Mouse (Mus musculus) embryonic facial prominence, embryonic 14.5 days (tissue): Measurements from ENCODE around the gene Olfr356. TPM values are rescaled to one million over a fixed set of nuclear protein-coding genes. Genes with fewer than 3 reads are reported as not detected.

Source experiments
- ATAC-seq: fragments of 200-750 bp; cut with Nextera tagmentation; 2 replicates; pipeline ENCODE4 v1.8.0; 2017; ENCODE audit warnings: low read depth, moderate number of reproducible peaks, moderate TSS enrichment
- DNase-seq: peaks from one replicate; pipeline ENCODE4 v3.0.0-alpha.2; 2015; ENCODE audit warnings: low spot score
- H3K27ac ChIP-seq: fragments of 300-500 bp; sonication (generic); replicated peaks from 2 replicates; pipeline ENCODE4 v1.5.1; 2014; ENCODE audit warnings: low read depth, mild to moderate bottlenecking, low read length, moderate library complexity
- H3K27me3 ChIP-seq: fragments of 300-500 bp; sonication (generic); replicated peaks from 2 replicates; pipeline ENCODE4 v1.6.1; 2014; ENCODE audit warnings: low read length; ENCODE audit not compliant: control insufficient read depth, insufficient read depth
- H3K36me3 ChIP-seq: fragments of 300-500 bp; sonication (generic); 2 replicates; pipeline ENCODE4 v1.6.1; 2014; ENCODE audit warnings: low read length, mixed read lengths; ENCODE audit not compliant: control insufficient read depth, insufficient read depth
- H3K4me1 ChIP-seq: fragments of 300-500 bp; sonication (generic); 2 replicates; pipeline ENCODE4 v1.6.1; 2014; ENCODE audit warnings: antibody characterized with exemption, low read length; ENCODE audit not compliant: control insufficient read depth, insufficient read depth
- H3K4me2 ChIP-seq: fragments of 300-500 bp; sonication (generic); 2 replicates; pipeline ENCODE4 v1.6.1; 2014; ENCODE audit warnings: low read depth, mild to moderate bottlenecking, low read length, moderate library complexity, mixed read lengths
- H3K4me3 ChIP-seq: fragments of 300-500 bp; sonication (generic); 2 replicates; pipeline ENCODE4 v1.5.1; 2014; ENCODE audit warnings: low read depth, mild to moderate bottlenecking, low read length
- H3K9ac ChIP-seq: fragments of 300-500 bp; sonication (generic); 2 replicates; pipeline ENCODE4 v1.6.1; 2014; ENCODE audit warnings: low read depth, mild to moderate bottlenecking, low read length, moderate library complexity, mixed read lengths
- H3K9me3 ChIP-seq: fragments of 300-500 bp; sonication (generic); 2 replicates; pipeline ENCODE4 v1.6.1; 2016; ENCODE audit warnings: low read length; ENCODE audit not compliant: control insufficient read depth
- WGBS: fragments of 180-500 bp; shearing (Covaris S2); extraction: QIAGEN DNeasy Blood & Tissue Kit; methylation state at CpG from one replicate; pipeline ENCODE4 v1.1.7; 2014; 5-methylcytosine and 5-hydroxymethylcytosine counted together
- polyA plus RNA-seq: library from polyadenylated mRNA; unstranded; fragments of >200 nt; fragmentation: Nextera tagmentation; extraction: Ambion mirVana; gene quantifications from 2 replicates; pipeline ENCODE4 v1.2.1, GENCODE M21; 2014

The Olfr356 gene
- not detected in 2 replicates for polyA plus RNA-seq

DNA sequence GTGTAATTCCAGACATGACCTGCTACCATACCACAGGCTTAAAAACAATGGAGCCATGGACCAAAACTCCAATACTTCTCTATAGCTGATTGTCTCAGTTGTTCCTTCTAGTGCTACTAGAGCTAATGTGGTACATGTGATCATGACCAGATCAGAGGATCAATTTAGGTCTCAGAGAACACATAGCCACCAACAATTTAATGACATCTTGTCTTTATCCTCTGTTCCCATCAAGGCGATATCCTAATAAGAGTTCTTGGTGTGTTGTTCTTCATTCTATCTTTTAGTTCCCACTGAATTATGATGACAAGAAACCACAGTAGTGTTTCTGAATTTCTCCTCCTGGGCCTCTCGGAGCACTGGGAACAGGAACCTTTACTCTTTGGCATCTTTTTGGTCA is at the start of gene Olfr356:
TSS of gene Olfr356 (plus strand) at position 301 of the 400 bp plus-strand sequence.
- DNase-seq = no peak
- H3K4me1 ChIP-seq = no peaks in the 10 kb centered on the region
- no peaks in the 10 kb centered on the region for H3K36me3 ChIP-seq
- ATAC-seq = no peak
- H3K27ac ChIP-seq = no peak within 1 kb of the TSS
- no peak within 1 kb of the TSS for H3K9ac ChIP-seq
- H3K27me3 ChIP-seq = no peaks in the 10 kb centered on the region
- H3K4me2 ChIP-seq = no peak within 1 kb of the TSS
- H3K9me3 ChIP-seq = no peaks in the 10 kb centered on the region; the same call in 1 of the 2 replicates
- 79% methylated on average over 2 of the region's 2 CpGs for WGBS
- no peak within 1 kb of the TSS for H3K4me3 ChIP-seq

DNA sequence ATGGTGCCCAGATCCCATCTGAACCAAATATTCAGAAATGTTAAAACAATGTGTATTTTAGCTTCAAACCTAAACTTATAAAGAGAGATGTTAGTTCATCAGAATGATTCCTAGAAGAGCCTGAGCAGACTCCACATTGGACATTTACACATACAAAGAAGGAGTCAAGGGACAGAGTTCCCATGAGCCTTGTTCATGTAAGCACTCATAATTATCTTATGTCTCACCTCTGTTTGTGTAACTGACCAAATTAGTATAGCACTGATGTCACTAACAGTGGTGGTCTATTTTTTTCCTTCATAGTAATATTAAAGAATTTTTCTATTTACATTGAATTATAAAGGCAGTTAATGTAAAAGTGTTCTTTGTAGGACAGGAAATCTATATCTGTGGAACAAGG is 44.1 kb upstream of the Olfr356 start, which contains the start of gene Olfr353:
TSS of gene Olfr353 (minus strand) at position 101 of the 400 bp plus-strand sequence.
- DNase-seq (no peak), ATAC-seq (no peak)
- Histone ChIP-seq H3K4me2 (no peak within 1 kb of the TSS), H3K9ac (no peak within 1 kb of the TSS), H3K36me3 (no peaks in the 10 kb centered on the region), H3K4me3 (no peak within 1 kb of the TSS), H3K9me3 (0 out of 2 replicates have a peak, but pooled peaks cover 4% of the 10 kb centered on the region), H3K27me3 (no peaks in the 10 kb centered on the region), H3K27ac (no peak within 1 kb of the TSS), H3K4me1 (no peaks in the 10 kb centered on the region)

DNA sequence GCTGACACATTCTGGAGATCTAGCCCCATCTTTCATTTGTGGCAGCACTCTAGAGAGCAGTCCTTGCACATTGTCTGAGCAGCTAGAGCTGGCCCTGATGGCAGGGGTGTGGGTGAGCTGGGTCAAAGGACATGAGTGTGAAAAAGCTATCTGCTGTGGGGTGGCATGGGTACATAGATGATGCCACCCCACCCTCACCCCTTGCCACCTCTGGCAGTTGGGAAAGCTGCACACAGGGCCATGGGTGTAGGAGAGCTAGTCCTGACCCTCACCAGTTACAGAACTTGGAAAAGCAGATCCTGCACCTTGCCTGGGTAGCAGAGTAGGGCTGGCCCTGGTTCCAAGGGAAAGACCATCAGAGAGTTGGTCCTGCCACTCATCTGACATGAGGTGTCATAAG is 39.8 kb upstream of the Olfr356 start:
- no peak for ATAC-seq
- Histone ChIP-seq H3K4me1 (no peaks in the 10 kb centered on the region), H3K27ac (no peak overlapping the region), H3K9me3 (0 out of 2 replicates have a peak, but pooled peaks cover 4% of the 10 kb centered on the region), H3K27me3 (no peaks in the 10 kb centered on the region), H3K9ac (no peak overlapping the region), H3K4me3 (no peak overlapping the region), H3K4me2 (no peak overlapping the region), H3K36me3 (no peaks in the 10 kb centered on the region)
- no peak for DNase-seq

DNA sequence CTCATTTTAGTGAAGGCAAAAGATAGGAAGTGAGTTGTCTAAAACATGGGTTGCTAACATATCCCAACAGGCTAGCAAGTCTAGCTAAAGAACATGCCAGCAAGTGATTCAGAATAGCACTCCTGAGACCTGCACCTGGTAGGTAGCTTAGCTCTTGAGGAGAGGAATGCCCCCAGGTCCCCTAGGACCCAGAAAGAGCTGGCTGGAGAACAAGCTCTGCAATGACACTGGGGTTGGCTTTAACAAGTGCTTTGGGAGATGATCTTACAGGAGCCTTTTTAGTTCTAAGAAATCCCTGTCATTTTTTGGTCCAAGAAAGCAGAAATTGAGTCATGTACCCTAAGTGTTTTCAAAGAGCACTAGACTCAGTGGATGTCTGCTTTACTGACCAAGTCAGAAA is 31.5 kb upstream of the Olfr356 start, which contains the start of gene Olfr354:
TSS of gene Olfr354 (plus strand) at position 301 of the 400 bp plus-strand sequence.
- Histone ChIP-seq H3K9ac (no peak within 1 kb of the TSS), H3K4me2 (no peak within 1 kb of the TSS), H3K27me3 (no peaks in the 10 kb centered on the region), H3K4me3 (no peak within 1 kb of the TSS), H3K4me1 (no peaks in the 10 kb centered on the region), H3K9me3 (no peaks in the 10 kb centered on the region), H3K36me3 (no peaks in the 10 kb centered on the region), H3K27ac (no peak within 1 kb of the TSS)
- DNase-seq = no peak
- no peak for ATAC-seq

DNA sequence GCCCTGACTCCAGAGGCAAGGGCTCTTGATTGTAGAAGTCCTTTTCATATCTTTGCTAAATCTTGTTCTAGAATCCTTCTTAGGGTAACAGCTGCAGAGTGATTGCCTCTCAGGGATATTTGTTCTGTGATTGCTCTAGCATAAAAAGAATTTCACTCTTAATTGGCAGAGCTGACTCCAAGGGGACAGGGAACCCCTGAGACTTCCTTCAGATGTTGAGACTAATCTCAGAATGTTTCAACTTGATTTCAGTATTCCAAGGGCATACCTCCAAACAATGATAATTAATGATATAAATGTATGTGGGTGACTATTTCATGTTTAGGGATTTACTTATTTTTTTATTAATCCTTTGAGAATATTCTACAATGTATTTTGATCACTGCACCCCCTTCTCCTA is 8.1 kb upstream of the Olfr356 start, which contains the start of gene Olfr355:
TSS of gene Olfr355 (minus strand) at position 101 of the 400 bp plus-strand sequence.
- DNase-seq (no peak), ATAC-seq (no peak)
- Histone ChIP-seq H3K9ac (no peak within 1 kb of the TSS), H3K27ac (no peak within 1 kb of the TSS), H3K9me3 (0 out of 2 replicates have a peak, but pooled peaks cover 3% of the 10 kb centered on the region), H3K4me2 (no peak within 1 kb of the TSS), H3K36me3 (no peaks in the 10 kb centered on the region), H3K27me3 (no peaks in the 10 kb centered on the region), H3K4me3 (no peak within 1 kb of the TSS), H3K4me1 (no peaks in the 10 kb centered on the region)

Other genes starting within 250 kb of the Olfr356 start
- gene Olfr347, start 205.2 kb upstream of the Olfr356 start, polyA plus RNA-seq = not detected in 2 replicates
- gene Olfr348, start 152.8 kb upstream of the Olfr356 start, polyA plus RNA-seq = not detected in 2 replicates
- gene Olfr50, start 146.6 kb upstream of the Olfr356 start, polyA plus RNA-seq = 0.09 and 0.25 TPM in 2 replicates
- gene Olfr3, start 120.1 kb upstream of the Olfr356 start, polyA plus RNA-seq = not detected in 2 replicates
- not detected in 2 replicates for gene Olfr350, start 90.8 kb upstream of the Olfr356 start, polyA plus RNA-seq
- gene Olfr351, start 74.5 kb upstream of the Olfr356 start, polyA plus RNA-seq = not detected in 2 replicates
- gene Olfr352, start 68.7 kb upstream of the Olfr356 start, polyA plus RNA-seq = not detected in 2 replicates
- gene Olfr353, start 44.2 kb upstream of the Olfr356 start, polyA plus RNA-seq = not detected in 2 replicates
- gene Olfr354, start 31.4 kb upstream of the Olfr356 start, polyA plus RNA-seq = not detected in 2 replicates
- not detected in 2 replicates for gene Olfr355, start 8.2 kb upstream of the Olfr356 start, polyA plus RNA-seq
- gene Olfr357, start 56.7 kb downstream of the Olfr356 start, polyA plus RNA-seq = not detected in 2 replicates
- gene Olfr358, start 72.2 kb downstream of the Olfr356 start, polyA plus RNA-seq = 0.06 TPM in 1 of 2 replicates, not detected in the other
- gene Olfr360, start 128.6 kb downstream of the Olfr356 start, polyA plus RNA-seq = not detected in 2 replicates
- gene Olfr361, start 152.2 kb downstream of the Olfr356 start, polyA plus RNA-seq = not detected in 2 replicates
- not detected in 2 replicates for gene Olfr362, start 180.8 kb downstream of the Olfr356 start, polyA plus RNA-seq
- not detected in 2 replicates for gene Olfr364-ps1, start 202.2 kb downstream of the Olfr356 start, polyA plus RNA-seq